Mouse (Mus musculus): ENCODE results near the gene Gm17545.

Gene Gm17545

GRCm38 (mm10) chr9:22495133-22495532, 41.0 kb downstream of the Gm17545 start:
- DNase-seq = no peak

DNA sequence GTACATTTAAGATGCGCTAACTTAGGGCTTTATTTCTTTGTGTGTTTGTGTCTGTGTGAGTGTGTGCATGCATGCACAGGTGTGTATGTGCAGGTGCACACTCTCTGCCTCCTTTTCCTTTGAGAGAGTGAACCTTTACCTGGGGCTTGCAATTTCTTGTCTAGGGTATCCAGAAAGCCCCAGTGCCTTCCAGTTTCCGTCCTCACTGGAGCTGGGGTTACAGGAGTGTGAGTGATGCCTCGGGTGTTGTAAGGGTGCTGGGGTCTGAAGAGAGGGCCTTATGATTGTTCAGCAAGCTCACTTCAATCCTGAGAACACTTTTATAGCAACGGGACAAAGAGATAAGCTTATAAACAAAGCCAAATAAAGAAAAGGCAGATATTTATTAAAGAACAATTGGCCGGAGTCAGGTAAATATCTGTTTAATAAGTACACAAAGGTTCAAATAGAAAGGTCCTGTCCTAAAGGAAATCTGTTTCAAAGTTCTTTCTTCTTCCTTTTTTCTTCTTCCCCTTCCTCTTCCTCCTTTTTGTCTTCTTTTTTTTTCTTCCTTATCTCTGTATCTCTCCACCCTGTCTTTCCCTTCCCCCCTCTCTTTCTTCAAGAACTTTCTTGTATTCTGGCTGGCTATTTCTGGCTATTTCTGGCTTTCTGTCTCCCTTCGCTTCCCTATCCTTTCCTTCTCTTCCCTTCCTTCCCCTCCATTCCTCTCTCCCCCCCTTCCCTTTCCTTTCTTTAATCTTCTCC, 43.1 kb downstream of the Gm17545 start:
- DNase-seq = no peak

- DNase-seq = no peak
These were observed 48.9 kb downstream of the Gm17545 start for GRCm38 (mm10) chr9:22502972-22503371.

DNA sequence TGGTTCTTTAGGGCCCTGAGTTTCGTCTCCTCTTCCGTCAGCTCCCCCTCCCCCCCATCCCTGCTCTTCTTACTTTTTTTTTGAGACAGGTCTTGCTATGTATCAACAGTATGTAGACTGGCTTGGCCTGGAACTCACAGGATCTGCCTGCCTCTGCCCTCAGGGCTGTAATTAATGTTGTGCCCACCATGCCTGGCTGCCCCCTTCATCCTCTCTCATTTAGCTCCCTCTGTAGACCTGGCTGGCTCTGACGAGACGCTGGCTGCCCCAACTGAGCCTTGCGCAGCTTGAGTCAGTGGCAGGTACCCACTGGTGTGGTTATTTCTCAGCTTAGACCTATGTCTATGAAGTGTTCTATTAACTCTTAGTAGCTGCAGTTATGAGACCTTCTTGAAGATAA, 49.5 kb downstream of the Gm17545 start:
- DNase-seq = no peak

- DNase-seq = no peak
These were observed 51.5 kb downstream of the Gm17545 start for GRCm38 (mm10) chr9:22505574-22505973.
